Mouse (Mus musculus) MEL (cell line): ENCODE data around the gene Rhobtb1.

Experiments used
- CHD1 ChIP-seq: IDR thresholded peaks from 2 replicates; pipeline ENCODE4 v1.6.1; 2012; ENCODE audit warnings: low read depth, mild to moderate bottlenecking, inconsistent platforms, low read length, improper control_type of control experiment
- CHD2 ChIP-seq: IDR thresholded peaks from 2 replicates; pipeline ENCODE4 v1.6.1; 2011; ENCODE audit warnings: low read length, improper control_type of control experiment
- CTCF ChIP-seq, 3 experiments: IDR thresholded peaks in 2 of 3; conservative IDR thresholded peaks in 1 of 3; 2 replicates each; pipeline ENCODE4 v1.5.1; 2011 to 2012; ENCODE audit warnings: low read length in 3 of 3, low read depth in 2 of 3, mild to moderate bottlenecking in 2 of 3, improper control_type of control experiment in 1 of 3, inconsistent platforms in 1 of 3, mixed read lengths in 1 of 3, moderate library complexity in 1 of 3; ENCODE audit not compliant: control insufficient read depth in 1 of 3, insufficient read depth in 1 of 3, poor library complexity in 1 of 3, severe bottlenecking in 1 of 3
- EP300 ChIP-seq, 2 experiments: IDR thresholded peaks; 2 replicates each; pipeline ENCODE4 v1.6.1; 2011; ENCODE audit warnings: improper control_type of control experiment in 2 of 2, low read length in 2 of 2, low read depth in 1 of 2, mild to moderate bottlenecking in 1 of 2
- ETS1 ChIP-seq: IDR thresholded peaks from 2 replicates; pipeline ENCODE4 v1.6.1; 2012; ENCODE audit warnings: low read depth, mild to moderate bottlenecking, inconsistent platforms, low read length, improper control_type of control experiment, moderate library complexity
- GATA1 ChIP-seq: IDR thresholded peaks from 2 replicates; pipeline ENCODE4 v1.6.1; 2011; ENCODE audit warnings: low read depth, low read length, improper control_type of control experiment
- POLR2A ChIP-seq, 2 experiments: IDR thresholded peaks; 2 replicates each; pipeline ENCODE4 v1.6.1; 2011 to 2012; ENCODE audit warnings: low read length in 2 of 2, mild to moderate bottlenecking in 2 of 2, control low read depth in 1 of 2, improper control_type of control experiment in 1 of 2, low read depth in 1 of 2, moderate library complexity in 1 of 2; ENCODE audit not compliant: control insufficient read depth in 1 of 2, insufficient read depth in 1 of 2, poor library complexity in 1 of 2
- TCF12 ChIP-seq: IDR thresholded peaks from 2 replicates; pipeline ENCODE4 v1.6.1; 2014; ENCODE audit warnings: low read depth, mild to moderate bottlenecking, inconsistent platforms, low read length, improper control_type of control experiment, moderate library complexity

- TF ChIP-seq TCF12 (no peak), POLR2A (IDR thresholded peaks at IDR 0.05; ENCODE audit: control insufficient read depth in 1 of 2, insufficient read depth in 1 of 2, low read depth in 1 of 2, low read length in 2 of 2, poor library complexity in 1 of 2) (no peak), CTCF (IDR thresholded peaks at IDR 0.05 in 2 of 3, conservative IDR thresholded peaks at IDR 0.05 in 1 of 3; ENCODE audit: control insufficient read depth in 1 of 3, insufficient read depth in 1 of 3, low read depth in 2 of 3, low read length in 3 of 3, poor library complexity in 1 of 3, severe bottlenecking in 1 of 3) (no peak), GATA1 (no peak), EP300 (IDR thresholded peaks at IDR 0.05; ENCODE audit: low read depth in 1 of 2, low read length in 2 of 2) (no peak), ETS1 (no peak), CHD2 (no peak), CHD1 (no peak)
Measured at GRCm38 (mm10) chr10:69161503-69161902, 10.3 kb downstream of the Rhobtb1 start.
